Mouse (Mus musculus) B cell, adult 62 days (primary cell): ENCODE results near the gene Hist2h2be. TPM values are rescaled to one million over a fixed set of nuclear protein-coding genes. Genes with fewer than 3 reads are reported as not detected.

Experiments
- total RNA-seq: library from RNA; stranded (reverse); gene quantifications from 4 replicates; pipeline ENCODE4 v1.2.4, GENCODE M21; 2023

Gene Hist2h2be
- 4.1 to 5.4 TPM (median 4.6 TPM) in 4 replicates for total RNA-seq

DNA sequence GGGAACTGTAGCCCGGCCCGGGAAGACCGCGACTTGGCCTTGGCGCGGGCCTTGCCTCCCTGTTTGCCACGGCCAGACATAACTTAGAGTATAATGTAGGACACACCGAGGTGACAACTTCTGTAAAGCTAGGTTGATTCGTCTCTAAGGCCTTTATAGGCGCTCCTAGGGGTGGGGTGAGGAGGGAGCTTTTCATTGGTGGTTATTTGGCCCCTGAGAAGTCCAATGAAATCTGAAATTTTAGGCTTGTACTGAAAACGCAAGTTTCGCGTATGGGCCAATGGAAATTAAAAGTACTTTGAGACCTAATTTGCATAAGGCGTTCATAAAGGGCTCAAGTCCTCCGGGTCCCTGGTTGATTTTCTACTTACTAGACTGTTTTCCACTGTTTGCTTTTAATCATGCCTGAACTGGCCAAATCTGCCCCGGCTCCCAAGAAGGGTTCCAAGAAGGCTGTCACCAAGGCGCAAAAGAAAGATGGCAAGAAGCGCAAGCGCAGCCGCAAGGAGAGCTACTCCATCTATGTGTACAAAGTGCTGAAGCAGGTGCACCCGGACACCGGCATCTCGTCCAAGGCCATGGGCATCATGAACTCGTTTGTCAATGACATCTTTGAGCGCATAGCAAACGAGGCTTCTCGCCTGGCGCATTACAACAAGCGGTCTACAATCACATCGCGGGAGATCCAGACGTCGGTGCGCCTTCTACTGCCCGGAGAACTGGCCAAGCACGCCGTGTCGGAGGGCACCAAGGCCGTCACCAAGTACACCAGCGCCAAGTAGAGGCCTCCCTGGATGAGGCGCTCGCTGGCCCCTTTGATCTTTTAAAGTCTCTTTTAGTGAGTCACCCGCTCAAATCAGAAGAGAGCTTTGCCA lies at the start of gene Hist2h2be, which contains the start of gene Hist2h2ac:
TSS of gene Hist2h2be (plus strand) at position 355 of the 875 bp plus-strand sequence.
TSS of gene Hist2h2ac (minus strand) at position 116 of the 875 bp plus-strand sequence.

GRCm38 (mm10) chr3:96172197-96173178 lies 48.4 kb upstream of the Hist2h2be start, which contains the start of gene Sf3b4:
TSS of gene Sf3b4 (plus strand) at chr3:96172332.

GRCm38 (mm10) chr3:96180727-96181477 lies 40.0 kb upstream of the Hist2h2be start, which contains the start of gene Sv2a:
TSS of gene Sv2a (plus strand) at chr3:96181151.

DNA sequence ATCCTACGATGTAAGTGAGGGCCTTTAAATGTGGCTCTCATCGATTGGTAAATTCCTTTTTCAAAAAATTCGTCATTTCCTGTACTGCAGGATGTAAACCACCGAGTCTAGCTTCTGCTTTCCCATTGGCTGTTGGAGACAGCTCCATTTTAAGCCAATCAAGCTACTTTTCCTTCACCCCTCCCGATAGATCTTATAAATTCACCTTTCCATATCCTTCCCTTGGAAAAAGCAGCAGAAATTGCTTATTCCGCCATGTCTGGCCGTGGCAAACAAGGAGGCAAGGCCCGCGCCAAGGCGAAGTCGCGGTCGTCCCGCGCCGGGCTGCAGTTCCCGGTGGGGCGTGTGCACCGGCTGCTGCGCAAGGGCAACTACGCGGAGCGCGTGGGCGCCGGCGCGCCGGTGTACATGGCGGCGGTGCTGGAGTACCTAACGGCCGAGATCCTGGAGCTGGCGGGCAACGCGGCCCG lies 1.2 kb upstream of the Hist2h2be start, which contains the start of the genes Bola1 and Hist2h2ab:
TSS of gene Bola1 (minus strand) at position 49 of the 470 bp plus-strand sequence.
TSS of gene Hist2h2ab (plus strand) at position 205 of the 470 bp plus-strand sequence.

GRCm38 (mm10) chr3:96238954-96239793 lies 18.3 kb downstream of the Hist2h2be start, which contains the start of gene Hist2h3c2:
TSS of gene Hist2h3c2 (minus strand) at chr3:96239127.

GRCm38 (mm10) chr3:96239949-96240798 lies 19.3 kb downstream of the Hist2h2be start, which contains the start of gene Hist2h2aa2:
TSS of gene Hist2h2aa2 (minus strand) at chr3:96240276.

GRCm38 (mm10) chr3:96245003-96245886 lies 24.3 kb downstream of the Hist2h2be start, which contains the start of gene Hist2h2aa1:
TSS of gene Hist2h2aa1 (plus strand) at chr3:96245497.

GRCm38 (mm10) chr3:96246427-96246856 lies 25.5 kb downstream of the Hist2h2be start, which contains the start of gene Hist2h3c1:
TSS of gene Hist2h3c1 (plus strand) at chr3:96246685.

DNA sequence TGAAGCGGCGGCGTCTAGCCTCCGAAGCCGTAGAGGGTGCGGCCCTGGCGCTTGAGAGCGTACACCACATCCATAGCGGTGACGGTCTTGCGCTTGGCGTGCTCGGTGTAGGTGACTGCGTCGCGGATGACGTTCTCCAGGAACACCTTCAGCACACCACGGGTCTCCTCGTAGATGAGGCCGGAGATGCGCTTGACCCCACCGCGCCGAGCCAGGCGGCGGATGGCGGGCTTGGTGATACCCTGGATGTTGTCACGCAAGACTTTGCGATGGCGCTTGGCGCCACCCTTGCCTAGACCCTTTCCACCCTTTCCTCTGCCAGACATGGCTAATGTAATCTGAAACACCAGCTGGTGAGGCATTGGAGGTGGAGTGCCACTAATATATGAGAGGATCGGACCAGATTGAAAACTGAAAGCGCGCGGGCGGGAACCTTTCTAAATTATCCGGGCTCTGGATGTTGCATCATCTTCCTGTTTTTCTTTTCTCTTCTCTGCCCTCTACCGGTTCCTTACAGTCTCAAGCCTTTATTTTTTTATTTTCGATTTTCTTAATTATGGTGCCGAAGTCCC lies 42.1 kb downstream of the Hist2h2be start, which contains the start of gene Hist2h4:
TSS of gene Hist2h4 (minus strand) at position 333 of the 572 bp plus-strand sequence.

GRCm38 (mm10) chr3:96268051-96268775 lies 47.3 kb downstream of the Hist2h2be start, which contains the start of gene Hist2h3b:
TSS of gene Hist2h3b (plus strand) at chr3:96268654.

DNA sequence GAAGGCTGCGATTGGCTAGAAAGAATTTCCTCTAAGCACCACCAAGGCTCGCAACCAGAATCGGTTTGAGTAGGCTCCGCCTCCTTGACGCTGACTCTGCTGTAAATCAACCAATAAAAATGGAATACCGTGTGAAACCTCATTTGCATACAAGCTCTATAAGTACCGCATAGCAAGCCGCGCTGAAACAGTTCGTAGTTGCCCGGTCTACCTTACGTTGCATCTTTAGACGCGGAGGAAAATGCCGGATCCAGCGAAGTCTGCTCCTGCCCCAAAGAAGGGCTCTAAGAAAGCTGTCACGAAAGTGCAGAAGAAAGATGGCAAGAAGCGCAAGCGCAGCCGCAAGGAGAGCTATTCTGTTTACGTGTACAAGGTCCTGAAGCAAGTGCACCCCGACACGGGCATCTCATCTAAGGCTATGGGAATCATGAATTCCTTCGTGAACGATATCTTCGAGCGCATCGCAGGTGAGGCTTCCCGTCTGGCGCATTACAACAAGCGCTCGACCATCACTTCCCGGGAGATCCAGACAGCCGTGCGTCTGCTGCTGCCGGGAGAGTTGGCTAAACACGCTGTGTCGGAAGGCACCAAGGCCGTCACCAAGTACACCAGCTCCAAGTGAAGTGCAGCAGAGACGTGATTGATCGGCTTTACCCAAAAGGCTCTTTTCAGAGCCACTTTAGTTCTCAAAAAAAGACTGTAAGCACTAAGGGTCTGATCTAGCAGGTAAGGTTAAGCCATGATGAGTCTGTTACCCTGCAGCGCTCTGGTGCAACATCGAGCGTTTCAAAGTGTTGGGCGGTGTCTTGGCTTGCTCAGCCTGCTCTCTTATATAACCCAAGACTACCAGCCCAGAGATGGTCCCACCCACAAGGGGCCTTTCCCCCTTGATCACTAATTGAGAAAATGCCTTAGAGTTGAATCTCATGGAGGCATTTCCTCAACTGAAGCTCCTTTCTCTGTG lies 48.9 kb downstream of the Hist2h2be start, which contains the start of gene Hist2h2bb:
TSS of gene Hist2h2bb (plus strand) at position 242 of the 964 bp plus-strand sequence.

